25 mouse cellular contexts compared by ENCODE assay signal in genomic region chr19:34206760-34207440, GRCm38 (mm10). TPM values are rescaled to one million over a fixed set of nuclear protein-coding genes. Genes with fewer than 3 reads are reported as not detected.
DNase-seq lines count a peak whose midpoint lies in the region; ATAC-seq and TF ChIP-seq lines count a peak whose summit lies in the region.
"Had no signal": no experiment of that assay in that cellular context is flagged by ENCODE, and none has a peak within 500 bp of the region (broad histone marks: within the 10 kb centered on the region; RNA-seq: fewer than 3 reads in every experiment).

No protein-coding gene starts in this region.

- intact Hi-C loops in heart, postnatal 14 days (cut with DNase I): no loop called here
- intact Hi-C loops in heart, adult 2 months (cut with DNase I): no loop called here

- no peak for TF ChIP-seq EP300 in heart, adult 2 months (IDR thresholded peaks at IDR 0.05; ENCODE audit: insufficient read depth, low read depth, low read length)

- no peak for ATAC-seq in midbrain, embryonic 11.5 days (ENCODE audit: low FRiP score)
- no peak for ATAC-seq in midbrain, postnatal 0 days (ENCODE audit: low FRiP score)
- ATAC-seq in forebrain, embryonic 14.5 days: no peak
- ATAC-seq: CD4-positive, CD25-positive, alpha-beta regulatory T cell, adult 4 months; forebrain, embryonic 15.5 days; hindbrain, postnatal 0 days; intestine, postnatal 0 days; liver, embryonic 12.5 days; midbrain, embryonic 13.5 days had no signal

- TF ChIP-seq POLR2A in heart, adult 2 months (IDR thresholded peaks at IDR 0.05; ENCODE audit: insufficient read depth, low read depth, low read length): no peak
- no peak for TF ChIP-seq POLR2A in bone marrow macrophage, adult 2 months (IDR thresholded peaks at IDR 0.05; ENCODE audit: borderline replicate concordance, low read depth, low read length)

- no peaks in the 10 kb centered on the region for H3K9me3 ChIP-seq in midbrain, embryonic 11.5 days (ENCODE audit: control insufficient read depth, low read length)
- H3K9me3 ChIP-seq in midbrain, postnatal 0 days (ENCODE audit: low read length): no peaks in the 10 kb centered on the region
- no peaks in the 10 kb centered on the region for H3K9me3 ChIP-seq in forebrain, embryonic 14.5 days (replicated peaks; ENCODE audit: control insufficient read depth, low read length)
- H3K9me3 ChIP-seq in embryonic facial prominence, embryonic 10.5 days: no peaks in the 10 kb centered on the region
- H3K9me3 ChIP-seq: forebrain, embryonic 15.5 days; heart, embryonic 13.5 days; hindbrain, embryonic 10.5 days; limb, embryonic 12.5 days; liver, embryonic 12.5 days; midbrain, embryonic 13.5 days had no signal

- no peaks in the 10 kb centered on the region for H3K27me3 ChIP-seq in heart, adult 2 months (ENCODE audit: control insufficient read depth, insufficient read depth, low read length)
- H3K27me3 ChIP-seq in midbrain, embryonic 11.5 days (ENCODE audit: control insufficient read depth, insufficient read depth, low read length): no peaks in the 10 kb centered on the region
- H3K27me3 ChIP-seq in midbrain, postnatal 0 days (ENCODE audit: insufficient read depth, low read length): no peaks in the 10 kb centered on the region
- H3K27me3 ChIP-seq in forebrain, embryonic 14.5 days (replicated peaks; ENCODE audit: control insufficient read depth, insufficient read depth, low read length): no peaks in the 10 kb centered on the region
- no peaks in the 10 kb centered on the region for H3K27me3 ChIP-seq in embryonic facial prominence, embryonic 10.5 days (replicated peaks; ENCODE audit: low read depth, poor library complexity, severe bottlenecking)
- H3K27me3 ChIP-seq: forebrain, embryonic 15.5 days; heart, embryonic 13.5 days; limb, embryonic 12.5 days; liver, embryonic 12.5 days; midbrain, embryonic 13.5 days had no signal

- no peaks in the 10 kb centered on the region for H3K79me2 ChIP-seq in heart, adult 2 months (replicated peaks; ENCODE audit: control insufficient read depth, insufficient read depth, low read length)

- no peak overlapping the region for H3K27ac ChIP-seq in heart, adult 2 months
- H3K27ac ChIP-seq in midbrain, embryonic 11.5 days (ENCODE audit: low read depth, low read length): no peak overlapping the region
- no peak overlapping the region for H3K27ac ChIP-seq in midbrain, postnatal 0 days (ENCODE audit: low read depth, low read length)
- 0 out of 2 replicates have a peak overlapping the region, but pooled peaks have one; percentile 27 for H3K27ac ChIP-seq in bone marrow macrophage, adult 2 months (ENCODE audit: insufficient read depth, low read depth, low read length)
- H3K27ac ChIP-seq in forebrain, embryonic 14.5 days (ENCODE audit: low read depth, low read length): no peak overlapping the region
- no peak overlapping the region for H3K27ac ChIP-seq in embryonic facial prominence, embryonic 10.5 days (replicated peaks)
- H3K27ac ChIP-seq: forebrain, embryonic 15.5 days; heart, embryonic 13.5 days; hindbrain, embryonic 10.5 days; hindbrain, postnatal 0 days; limb, embryonic 12.5 days; liver, embryonic 12.5 days; midbrain, embryonic 13.5 days had no signal

- no peak overlapping the region for H3K4me2 ChIP-seq in midbrain, embryonic 11.5 days
- no peak overlapping the region for H3K4me2 ChIP-seq in midbrain, postnatal 0 days (ENCODE audit: low read depth, low read length, poor library complexity, severe bottlenecking)
- no peak overlapping the region for H3K4me2 ChIP-seq in forebrain, embryonic 14.5 days (ENCODE audit: low read length)
- H3K4me2 ChIP-seq: forebrain, embryonic 15.5 days; heart, embryonic 13.5 days; limb, embryonic 12.5 days; liver, embryonic 12.5 days; midbrain, embryonic 13.5 days had no signal

- no peak overlapping the region for H3K4me3 ChIP-seq in heart, adult 2 months
- H3K4me3 ChIP-seq in midbrain, embryonic 11.5 days (ENCODE audit: low read depth, low read length): no peak overlapping the region
- no peak overlapping the region for H3K4me3 ChIP-seq in midbrain, postnatal 0 days (ENCODE audit: low read depth, low read length)
- no peak overlapping the region for H3K4me3 ChIP-seq in bone marrow macrophage, adult 2 months (ENCODE audit: insufficient read depth, low read length)
- no peak overlapping the region for H3K4me3 ChIP-seq in forebrain, embryonic 14.5 days (ENCODE audit: low read depth, low read length)
- no peak overlapping the region for H3K4me3 ChIP-seq in embryonic facial prominence, embryonic 10.5 days
- H3K4me3 ChIP-seq: erythroblast, embryonic 14.5 days; forebrain, embryonic 15.5 days; heart, embryonic 13.5 days; hindbrain, embryonic 10.5 days; limb, embryonic 12.5 days; liver, embryonic 12.5 days; midbrain, embryonic 13.5 days had no signal

- H3K9ac ChIP-seq in heart, adult 2 months (ENCODE audit: low read depth, low read length): no peak overlapping the region
- H3K9ac ChIP-seq in midbrain, embryonic 11.5 days (ENCODE audit: low read length): no peak overlapping the region
- no peak overlapping the region for H3K9ac ChIP-seq in midbrain, postnatal 0 days (replicated peaks; ENCODE audit: low read length, poor library complexity, severe bottlenecking)
- no peak overlapping the region for H3K9ac ChIP-seq in forebrain, embryonic 14.5 days (ENCODE audit: low read length)
- H3K9ac ChIP-seq: forebrain, embryonic 15.5 days; heart, embryonic 13.5 days; limb, embryonic 12.5 days; liver, embryonic 12.5 days; midbrain, embryonic 13.5 days had no signal

- H3K4me1 ChIP-seq in heart, adult 2 months (ENCODE audit: control insufficient read depth, insufficient read depth, low read length): peaks cover 2% of the 10 kb centered on the region
- H3K4me1 ChIP-seq in midbrain, embryonic 11.5 days (ENCODE audit: control insufficient read depth, insufficient read depth, low read length): no peaks in the 10 kb centered on the region
- H3K4me1 ChIP-seq in midbrain, postnatal 0 days (ENCODE audit: insufficient read depth, low read length): no peaks in the 10 kb centered on the region
- peaks cover 33% of the 10 kb centered on the region for H3K4me1 ChIP-seq in bone marrow macrophage, adult 2 months (ENCODE audit: control insufficient read depth, insufficient read depth, low read length)
- H3K4me1 ChIP-seq in forebrain, embryonic 14.5 days (ENCODE audit: control insufficient read depth, insufficient read depth, low read length): no peaks in the 10 kb centered on the region
- peaks cover 4% of the 10 kb centered on the region; the same call in 1 of the 2 replicates for H3K4me1 ChIP-seq in embryonic facial prominence, embryonic 10.5 days
- H3K4me1 ChIP-seq: forebrain, embryonic 15.5 days; heart, embryonic 13.5 days; hindbrain, embryonic 10.5 days; midbrain, embryonic 13.5 days had no signal

- no peak for TF ChIP-seq CTCF in heart, adult 2 months (IDR thresholded peaks at IDR 0.05)
- TF ChIP-seq CTCF in midbrain, postnatal 0 days (IDR thresholded peaks at IDR 0.05): no peak
- no peak for TF ChIP-seq CTCF in bone marrow macrophage, adult 2 months (IDR thresholded peaks at IDR 0.05; ENCODE audit: low read depth, low read length)

- 72% methylated on average over 8 of the region's 8 CpGs for WGBS in heart, adult 2 months
- WGBS in midbrain, embryonic 11.5 days: 91% methylated on average over 8 of the region's 8 CpGs
- 91% methylated on average over 8 of the region's 8 CpGs for WGBS in midbrain, postnatal 0 days
- 91% methylated on average over 8 of the region's 8 CpGs for WGBS in forebrain, embryonic 14.5 days
- 94% methylated on average over 8 of the region's 8 CpGs for WGBS in embryonic facial prominence, embryonic 10.5 days

- H3K36me3 ChIP-seq in heart, adult 2 months (ENCODE audit: control insufficient read depth, insufficient read depth, low read length): no peaks in the 10 kb centered on the region
- H3K36me3 ChIP-seq in midbrain, embryonic 11.5 days (ENCODE audit: control insufficient read depth, insufficient read depth, low read length): no peaks in the 10 kb centered on the region
- no peaks in the 10 kb centered on the region for H3K36me3 ChIP-seq in midbrain, postnatal 0 days (ENCODE audit: insufficient read depth, low read length)
- no peaks in the 10 kb centered on the region for H3K36me3 ChIP-seq in forebrain, embryonic 14.5 days (ENCODE audit: control insufficient read depth, insufficient read depth, low read length)
- H3K36me3 ChIP-seq in embryonic facial prominence, embryonic 10.5 days (replicated peaks): no peaks in the 10 kb centered on the region
- H3K36me3 ChIP-seq: forebrain, embryonic 15.5 days; heart, embryonic 13.5 days; hindbrain, embryonic 10.5 days; limb, embryonic 12.5 days; liver, embryonic 12.5 days; midbrain, embryonic 13.5 days had no signal

- DNase-seq in heart, postnatal 14 days: peak; percentile 9 to 26
- no peak for DNase-seq in heart, adult 2 months
- DNase-seq in midbrain, embryonic 11.5 days (ENCODE audit: low spot score, missing footprints): peak; percentile 44
- DNase-seq in midbrain, postnatal 0 days (ENCODE audit: low spot score): no peak
- peak; percentile 26 for DNase-seq in lung, postnatal 14 days
- no peak for DNase-seq in forebrain, embryonic 14.5 days (ENCODE audit: low spot score)
- DNase-seq in embryonic facial prominence, embryonic 10.5 days (ENCODE audit: low spot score): no peak
- DNase-seq: adrenal gland, postnatal 25 days; cerebellum, adult 2 months; thymus, postnatal 25 days had no signal

RNA-seq across cellular contexts. Expression of gene Stambpl1, which starts 14.9 kb away (rescaled TPM):
- 1 to 10 TPM; 4.6 to 4.9 TPM for total RNA-seq in heart, postnatal 14 days (2021)
- 1 to 10 TPM; 3.0 to 3.5 TPM for total RNA-seq in heart, adult 2 months (2021)
- polyA plus RNA-seq in heart, adult 2 months (2012; rRNA removed): 3.6 TPM in 2 replicates
- 1.6 and 1.9 TPM in 2 replicates for polyA plus RNA-seq in midbrain, embryonic 11.5 days (2014; fragmentation: Nextera tagmentation; extraction: Ambion mirVana)
- 25.5 and 31.4 TPM in 2 replicates for total RNA-seq in midbrain, postnatal 0 days (2014; rRNA removed)
- polyA plus RNA-seq in midbrain, postnatal 0 days (2015; fragmentation: Nextera tagmentation; extraction: Ambion mirVana): 19.3 and 22.2 TPM in 2 replicates
- 28.3 and 30.3 TPM in 2 replicates for polyA plus RNA-seq in bone marrow macrophage, adult 2 months (2012; ENCODE audit: insufficient read depth, insufficient read length, missing spikeins)
- polyA plus RNA-seq in forebrain, embryonic 14.5 days (2014; fragmentation: Nextera tagmentation; extraction: Ambion mirVana): 5.6 and 9.1 TPM in 2 replicates
- 7.7 and 7.9 TPM in 2 replicates for polyA plus RNA-seq in embryonic facial prominence, embryonic 10.5 days (2016; fragmentation: Nextera tagmentation; extraction: Ambion mirVana)
- polyA plus RNA-seq: erythroblast, embryonic 14.5 days had no signal

RNA-seq across cellular contexts. Expression of gene Ankrd22, which starts 41.0 kb away (rescaled TPM):
- not detected for total RNA-seq in heart, postnatal 14 days (2021)
- not detected for total RNA-seq in heart, adult 2 months (2021)
- polyA plus RNA-seq in heart, adult 2 months (2012; rRNA removed): 0.10 TPM in 1 of 2 replicates, not detected in the other
- not detected in 2 replicates for polyA plus RNA-seq in midbrain, embryonic 11.5 days (2014; fragmentation: Nextera tagmentation; extraction: Ambion mirVana)
- total RNA-seq in midbrain, postnatal 0 days (2014; rRNA removed): not detected in 2 replicates
- polyA plus RNA-seq in midbrain, postnatal 0 days (2015; fragmentation: Nextera tagmentation; extraction: Ambion mirVana): not detected in 2 replicates
- polyA plus RNA-seq in bone marrow macrophage, adult 2 months (2012; ENCODE audit: insufficient read depth, insufficient read length, missing spikeins): not detected in 2 replicates
- polyA plus RNA-seq in forebrain, embryonic 14.5 days (2014; fragmentation: Nextera tagmentation; extraction: Ambion mirVana): not detected in 2 replicates
- 0.34 TPM in 1 of 2 replicates, not detected in the other for polyA plus RNA-seq in embryonic facial prominence, embryonic 10.5 days (2016; fragmentation: Nextera tagmentation; extraction: Ambion mirVana)
- total RNA-seq: adrenal gland, postnatal 25 days; gastrocnemius, adult 8-10 months; hindbrain, postnatal 0 days; layer of hippocampus, postnatal 14 days had no signal
- polyA plus RNA-seq: CD4-positive, CD25-positive, alpha-beta regulatory T cell, adult 4 months; erythroblast, embryonic 14.5 days; forebrain, embryonic 15.5 days; hindbrain, embryonic 10.5 days; hindbrain, postnatal 0 days; liver, embryonic 12.5 days; midbrain, embryonic 13.5 days; neural tube, embryonic 14.5 days had no signal

RNA-seq across cellular contexts. Expression of gene Acta2, which starts 48.5 kb away (rescaled TPM):
- total RNA-seq in heart, postnatal 14 days (2021): 100 to 1,000 TPM; 391 to 443 TPM
- 100 to 1,000 TPM; 134 to 152 TPM for total RNA-seq in heart, adult 2 months (2021)
- 517 and 1,089 TPM in 2 replicates for polyA plus RNA-seq in heart, adult 2 months (2012; rRNA removed)
- 31.5 and 34.9 TPM in 2 replicates for polyA plus RNA-seq in midbrain, embryonic 11.5 days (2014; fragmentation: Nextera tagmentation; extraction: Ambion mirVana)
- total RNA-seq in midbrain, postnatal 0 days (2014; rRNA removed): 3.7 and 10.0 TPM in 2 replicates
- 9.6 and 11.8 TPM in 2 replicates for polyA plus RNA-seq in midbrain, postnatal 0 days (2015; fragmentation: Nextera tagmentation; extraction: Ambion mirVana)
- 22.4 and 25.9 TPM in 2 replicates for polyA plus RNA-seq in bone marrow macrophage, adult 2 months (2012; ENCODE audit: insufficient read depth, insufficient read length, missing spikeins)
- polyA plus RNA-seq in forebrain, embryonic 14.5 days (2014; fragmentation: Nextera tagmentation; extraction: Ambion mirVana): 9.9 and 13.9 TPM in 2 replicates
- polyA plus RNA-seq in embryonic facial prominence, embryonic 10.5 days (2016; fragmentation: Nextera tagmentation; extraction: Ambion mirVana): 18.6 and 24.2 TPM in 2 replicates
- total RNA-seq: common myeloid progenitor, adult 5-6 weeks had no signal
- polyA plus RNA-seq: erythroblast, embryonic 14.5 days had no signal

Comparison
In these comparisons a context has a peak if more than half of its experiments do, and no peak if none do; other contexts are left out.
1. DNase-seq: peak in heart, postnatal 14 days (2 of 2), midbrain, embryonic 11.5 days (single experiment) and lung, postnatal 14 days (single experiment); none in heart, adult 2 months (0 of 2), midbrain, postnatal 0 days (single experiment), forebrain, embryonic 14.5 days (single experiment) and embryonic facial prominence, embryonic 10.5 days (single experiment).
2. RNA of gene Acta2, which starts 48.5 kb away (polyA plus RNA-seq): 517 to 1,089 TPM in heart, adult 2 months; 31.5 to 34.9 TPM in midbrain, embryonic 11.5 days, 22.4 to 25.9 TPM in bone marrow macrophage, adult 2 months, 18.6 to 24.2 TPM in embryonic facial prominence, embryonic 10.5 days, 9.9 to 13.9 TPM in forebrain, embryonic 14.5 days and 9.6 to 11.8 TPM in midbrain, postnatal 0 days; every median in the first group is over 10 times any median in the second.